Mouse (Mus musculus): ENCODE results near the gene Myrip. TPM values are rescaled to one million over a fixed set of nuclear protein-coding genes. Genes with fewer than 3 reads are reported as not detected.

The Myrip gene
- total and polyA plus RNA-seq, 3 experiments: 1.5 to 6.2 (median 5.4) TPM

GRCm38 (mm10) chr9:120371633-120372032 lies 70.3 kb downstream of the Myrip start:
- no peak overlapping the region for H3K9ac ChIP-seq (ENCODE audit: low read depth, low read length)
- H3K4me1 ChIP-seq (ENCODE audit: control insufficient read depth, insufficient read depth, low read length): no peaks in the 10 kb centered on the region; the same call in 1 of the 2 replicates
- intact Hi-C loops (cut with DNase I): no loop called here
- WGBS: 80% methylated on average over 5 of the region's 5 CpGs
- H3K79me2 ChIP-seq (replicated peaks; ENCODE audit: control insufficient read depth, insufficient read depth, low read length): no peaks in the 10 kb centered on the region
- no peak for DNase-seq
- no peak overlapping the region for H3K27ac ChIP-seq
- TF ChIP-seq EP300 (IDR thresholded peaks at IDR 0.05; ENCODE audit: insufficient read depth, low read depth, low read length) (no peak), POLR2A (IDR thresholded peaks at IDR 0.05; ENCODE audit: insufficient read depth, low read depth, low read length) (no peak), CTCF (IDR thresholded peaks at IDR 0.05) (no peak)
- H3K36me3 ChIP-seq (ENCODE audit: control insufficient read depth, insufficient read depth, low read length): no peaks in the 10 kb centered on the region
- no peaks in the 10 kb centered on the region for H3K27me3 ChIP-seq (ENCODE audit: control insufficient read depth, insufficient read depth, low read length)
- H3K4me3 ChIP-seq: no peak overlapping the region

GRCm38 (mm10) chr9:120372347-120372746 lies 71.0 kb downstream of the Myrip start:
- DNase-seq: no peak
- 82% methylated on average over 6 of the region's 6 CpGs for WGBS

GRCm38 (mm10) chr9:120377726-120378125 lies 76.4 kb downstream of the Myrip start:
- H3K27me3 ChIP-seq (ENCODE audit: control insufficient read depth, insufficient read depth, low read length): no peaks in the 10 kb centered on the region
- H3K4me3 ChIP-seq: no peak overlapping the region
- peak; percentile 47 to 52 for DNase-seq
- H3K9ac ChIP-seq (ENCODE audit: low read depth, low read length): no peak overlapping the region
- H3K36me3 ChIP-seq (ENCODE audit: control insufficient read depth, insufficient read depth, low read length): no peaks in the 10 kb centered on the region
- intact Hi-C loops (cut with DNase I): loop anchor here (1.0 to 5.0 kb wide), 6 partner anchors 78 to 235 kb away; no protein-coding TSS in a partner anchor
- WGBS: 20% methylated on average over 11 of the region's 11 CpGs
- H3K79me2 ChIP-seq (replicated peaks; ENCODE audit: control insufficient read depth, insufficient read depth, low read length): no peaks in the 10 kb centered on the region
- H3K27ac ChIP-seq: no peak overlapping the region
- peak; percentile 95 for TF ChIP-seq EP300 (IDR thresholded peaks at IDR 0.05; ENCODE audit: insufficient read depth, low read depth, low read length)
- TF ChIP-seq POLR2A (IDR thresholded peaks at IDR 0.05; ENCODE audit: insufficient read depth, low read depth, low read length): no peak
- TF ChIP-seq CTCF (IDR thresholded peaks at IDR 0.05): peak; percentile 95
- H3K4me1 ChIP-seq (ENCODE audit: control insufficient read depth, insufficient read depth, low read length): peaks cover 1% of the 10 kb centered on the region; the same call in 1 of the 2 replicates

More at GRCm38 (mm10) chr9:120372347-120372746, 71.0 kb downstream of the Myrip start:
- Histone ChIP-seq H3K79me2 (replicated peaks; ENCODE audit: control insufficient read depth, insufficient read depth, low read length) (no peaks in the 10 kb centered on the region), H3K27ac (no peak overlapping the region), H3K36me3 (ENCODE audit: control insufficient read depth, insufficient read depth, low read length) (no peaks in the 10 kb centered on the region), H3K9ac (ENCODE audit: low read depth, low read length) (no peak overlapping the region), H3K4me3 (no peak overlapping the region), H3K27me3 (ENCODE audit: control insufficient read depth, insufficient read depth, low read length) (no peaks in the 10 kb centered on the region), H3K4me1 (ENCODE audit: control insufficient read depth, insufficient read depth, low read length) (no peaks in the 10 kb centered on the region; the same call in 1 of the 2 replicates)
- TF ChIP-seq CTCF (IDR thresholded peaks at IDR 0.05) (no peak), EP300 (IDR thresholded peaks at IDR 0.05; ENCODE audit: insufficient read depth, low read depth, low read length) (no peak), POLR2A (IDR thresholded peaks at IDR 0.05; ENCODE audit: insufficient read depth, low read depth, low read length) (no peak)
- intact Hi-C loops (cut with DNase I): no loop called here

GRCm38 (mm10) chr9:120395188-120395587 lies 93.9 kb downstream of the Myrip start:
- 51% methylated on average over 9 of the region's 9 CpGs for WGBS
- no peak overlapping the region for H3K9ac ChIP-seq (ENCODE audit: low read depth, low read length)
- H3K4me3 ChIP-seq: no peak overlapping the region
- DNase-seq: no peak
- no peaks in the 10 kb centered on the region for H3K79me2 ChIP-seq (replicated peaks; ENCODE audit: control insufficient read depth, insufficient read depth, low read length)
- H3K27me3 ChIP-seq (ENCODE audit: control insufficient read depth, insufficient read depth, low read length): no peaks in the 10 kb centered on the region
- intact Hi-C loops (cut with DNase I): no loop called here
- H3K36me3 ChIP-seq (ENCODE audit: control insufficient read depth, insufficient read depth, low read length): no peaks in the 10 kb centered on the region
- H3K4me1 ChIP-seq (ENCODE audit: control insufficient read depth, insufficient read depth, low read length): no peaks in the 10 kb centered on the region
- no peak overlapping the region for H3K27ac ChIP-seq
- TF ChIP-seq EP300 (IDR thresholded peaks at IDR 0.05; ENCODE audit: insufficient read depth, low read depth, low read length) (no peak), CTCF (IDR thresholded peaks at IDR 0.05) (no peak), POLR2A (IDR thresholded peaks at IDR 0.05; ENCODE audit: insufficient read depth, low read depth, low read length) (no peak)

GRCm38 (mm10) chr9:120396579-120397185 lies 95.4 kb downstream of the Myrip start:
- Histone ChIP-seq H3K36me3 (ENCODE audit: control insufficient read depth, insufficient read depth, low read length) (no peaks in the 10 kb centered on the region), H3K27ac (no peak overlapping the region), H3K9ac (ENCODE audit: low read depth, low read length) (no peak overlapping the region), H3K79me2 (replicated peaks; ENCODE audit: control insufficient read depth, insufficient read depth, low read length) (no peaks in the 10 kb centered on the region), H3K4me1 (ENCODE audit: control insufficient read depth, insufficient read depth, low read length) (no peaks in the 10 kb centered on the region), H3K27me3 (ENCODE audit: control insufficient read depth, insufficient read depth, low read length) (no peaks in the 10 kb centered on the region), H3K4me3 (no peak overlapping the region)
- intact Hi-C loops (cut with DNase I): no loop called here
- TF ChIP-seq EP300 (IDR thresholded peaks at IDR 0.05; ENCODE audit: insufficient read depth, low read depth, low read length) (no peak), CTCF (IDR thresholded peaks at IDR 0.05) (no peak), POLR2A (IDR thresholded peaks at IDR 0.05; ENCODE audit: insufficient read depth, low read depth, low read length) (no peak)
- 77% methylated on average over 7 of the region's 7 CpGs for WGBS
- DNase-seq: no peak

GRCm38 (mm10) chr9:120398289-120398688 lies 97.0 kb downstream of the Myrip start:
- no peaks in the 10 kb centered on the region for H3K79me2 ChIP-seq (replicated peaks; ENCODE audit: control insufficient read depth, insufficient read depth, low read length)
- H3K36me3 ChIP-seq (ENCODE audit: control insufficient read depth, insufficient read depth, low read length): no peaks in the 10 kb centered on the region
- intact Hi-C loops (cut with DNase I): no loop called here
- H3K4me1 ChIP-seq (ENCODE audit: control insufficient read depth, insufficient read depth, low read length): no peaks in the 10 kb centered on the region
- WGBS: 65% methylated on average over 8 of the region's 8 CpGs
- H3K4me3 ChIP-seq: no peak overlapping the region
- no peaks in the 10 kb centered on the region for H3K27me3 ChIP-seq (ENCODE audit: control insufficient read depth, insufficient read depth, low read length)
- DNase-seq: no peak
- H3K27ac ChIP-seq: no peak overlapping the region
- no peak overlapping the region for H3K9ac ChIP-seq (ENCODE audit: low read depth, low read length)
- TF ChIP-seq CTCF (IDR thresholded peaks at IDR 0.05) (no peak), EP300 (IDR thresholded peaks at IDR 0.05; ENCODE audit: insufficient read depth, low read depth, low read length) (no peak), POLR2A (IDR thresholded peaks at IDR 0.05; ENCODE audit: insufficient read depth, low read depth, low read length) (no peak)

All from heart, adult 2 months (tissue).